Mouse (Mus musculus): ENCODE data around the gene Pepd.
A peak's percentile ranks its signal among the peaks of the same experiment; 100 is the strongest.
"Not testable (repeated sequence)": the region's sequence is repeated elsewhere in the genome, so short reads cannot be mapped to it uniquely, and the experiment has no call there.

Pepd gene

GRCm38 (mm10) chr7:34932631-34933030 lies 20.5 kb downstream of the Pepd start:
- no peak for DNase-seq (ENCODE audit: low read depth)

GRCm38 (mm10) chr7:34933142-34933541 lies 21.0 kb downstream of the Pepd start:
- DNase-seq (ENCODE audit: low read depth): no peak

- no peak for DNase-seq (ENCODE audit: low read depth)
These were observed 24.2 kb downstream of the Pepd start for GRCm38 (mm10) chr7:34936347-34936746.

- no peak for DNase-seq (ENCODE audit: low read depth)
These were observed 26.6 kb downstream of the Pepd start for GRCm38 (mm10) chr7:34938636-34939261.

- DNase-seq (ENCODE audit: low read depth): no peak
These were observed 27.2 kb downstream of the Pepd start for GRCm38 (mm10) chr7:34939262-34939951.

GRCm38 (mm10) chr7:34939952-34940312 lies 27.8 kb downstream of the Pepd start:
- DNase-seq (ENCODE audit: low read depth): no peak

GRCm38 (mm10) chr7:34943581-34944123 lies 31.5 kb downstream of the Pepd start:
- peak; percentile 6 for DNase-seq (ENCODE audit: low read depth)

GRCm38 (mm10) chr7:34946269-34946925 lies 34.2 kb downstream of the Pepd start:
- no peak for DNase-seq (ENCODE audit: low read depth)

GRCm38 (mm10) chr7:34954548-34954947 lies 42.4 kb downstream of the Pepd start:
- no peak for DNase-seq (ENCODE audit: low read depth)

GRCm38 (mm10) chr7:34955295-34955694 lies 43.1 kb downstream of the Pepd start:
- DNase-seq (ENCODE audit: low read depth): no peak

- DNase-seq (ENCODE audit: low read depth): no peak
These were observed 45.0 kb downstream of the Pepd start for GRCm38 (mm10) chr7:34957138-34957537.

GRCm38 (mm10) chr7:34963889-34964645 lies 51.9 kb downstream of the Pepd start:
- no peak for DNase-seq (ENCODE audit: low read depth)

GRCm38 (mm10) chr7:34967362-34967761 lies 55.2 kb downstream of the Pepd start:
- no peak for DNase-seq (ENCODE audit: low read depth)

GRCm38 (mm10) chr7:34968749-34969433 lies 56.7 kb downstream of the Pepd start:
- no peak for DNase-seq (ENCODE audit: low read depth)

GRCm38 (mm10) chr7:34971826-34972225 lies 59.6 kb downstream of the Pepd start:
- DNase-seq (ENCODE audit: low read depth): no peak

- no peak for DNase-seq (ENCODE audit: low read depth)
These were observed 60.8 kb downstream of the Pepd start for GRCm38 (mm10) chr7:34972990-34973440.

GRCm38 (mm10) chr7:34973877-34974276 lies 61.7 kb downstream of the Pepd start:
- no peak for DNase-seq (ENCODE audit: low read depth)

GRCm38 (mm10) chr7:34975913-34976312 lies 63.7 kb downstream of the Pepd start:
- DNase-seq (ENCODE audit: low read depth): no peak

GRCm38 (mm10) chr7:34977403-34977802 lies 65.2 kb downstream of the Pepd start:
- no peak for DNase-seq (ENCODE audit: low read depth)

GRCm38 (mm10) chr7:34981803-34982202 lies 69.6 kb downstream of the Pepd start:
- no peak for DNase-seq (ENCODE audit: low read depth)

- not testable (repeated sequence) for DNase-seq (ENCODE audit: low read depth)
These were observed 70.2 kb downstream of the Pepd start for GRCm38 (mm10) chr7:34982372-34982771.

Measured in induced T-regulatory cell, adult 2 months (primary cell).